Mouse (Mus musculus) cerebellum, adult 2 months (tissue): ENCODE measurements around the gene Mrpl18.

Experiments used
- CTCF ChIP-seq: fragments of 200-500 bp; IDR thresholded peaks from 2 replicates; pipeline ENCODE4 v1.5.1; 2011; ENCODE audit warnings: low read depth, mild to moderate bottlenecking, control low read depth, low read length, moderate library complexity, borderline replicate concordance; ENCODE audit not compliant: insufficient read depth
- POLR2A ChIP-seq: fragments of 200-500 bp; IDR thresholded peaks from 2 replicates; pipeline ENCODE4 v1.6.1; 2011; ENCODE audit warnings: low read length, control low read depth, borderline replicate concordance; ENCODE audit not compliant: insufficient read depth

- no peak for TF ChIP-seq POLR2A
- TF ChIP-seq CTCF: no peak
These were observed 24.1 kb downstream of the Mrpl18 start for GRCm38 (mm10) chr17:12892033-12892432.
